Mouse (Mus musculus): ENCODE measurements around the gene Selenos. TPM values are rescaled to one million over a fixed set of nuclear protein-coding genes. Genes with fewer than 3 reads are reported as not detected.
A peak's percentile ranks its signal among the peaks of the same experiment; 100 is the strongest.

Selenos gene
- polyA plus RNA-seq, 1 experiment from 2014 or later, result 123 TPM

GRCm38 (mm10) chr7:66111211-66111610, 31.8 kb downstream of the Selenos start:
- peaks cover 50% of the 10 kb centered on the region for H3K4me1 ChIP-seq (replicated peaks; ENCODE audit: control insufficient read depth, insufficient read depth, low read length)
- peak overlapping the region; percentile 90 for H3K9ac ChIP-seq (ENCODE audit: low read length)
- peak overlapping the region; percentile 96 for H3K4me2 ChIP-seq (ENCODE audit: low read depth, low read length)
- H3K4me3 ChIP-seq (ENCODE audit: low read length), result peak overlapping the region; percentile 74
- no peak overlapping the region for H3K27ac ChIP-seq (ENCODE audit: low read length)
- no peak for ATAC-seq (ENCODE audit: low read depth)
- peaks cover 4% of the 10 kb centered on the region; the same call in 1 of the 2 replicates for H3K36me3 ChIP-seq (ENCODE audit: control insufficient read depth, insufficient read depth, low read length)
- H3K9me3 ChIP-seq (ENCODE audit: control insufficient read depth, low read length), result no peaks in the 10 kb centered on the region
- no peaks in the 10 kb centered on the region for H3K27me3 ChIP-seq (ENCODE audit: control insufficient read depth, insufficient read depth, low read depth, low read length)
- 46% methylated on average over 10 of the region's 10 CpGs for WGBS

GRCm38 (mm10) chr7:66113561-66113960, 34.1 kb downstream of the Selenos start:
- Histone ChIP-seq H3K9ac (ENCODE audit: low read length) (no peak overlapping the region), H3K36me3 (ENCODE audit: control insufficient read depth, insufficient read depth, low read length) (peaks cover 4% of the 10 kb centered on the region; the same call in 1 of the 2 replicates), H3K27me3 (ENCODE audit: control insufficient read depth, insufficient read depth, low read depth, low read length) (no peaks in the 10 kb centered on the region), H3K27ac (ENCODE audit: low read length) (no peak overlapping the region), H3K4me1 (replicated peaks; ENCODE audit: control insufficient read depth, insufficient read depth, low read length) (peaks cover 43% of the 10 kb centered on the region), H3K4me2 (ENCODE audit: low read depth, low read length) (no peak overlapping the region), H3K9me3 (ENCODE audit: control insufficient read depth, low read length) (no peaks in the 10 kb centered on the region), H3K4me3 (ENCODE audit: low read length) (no peak overlapping the region)
- ATAC-seq (ENCODE audit: low read depth), result no peak
- WGBS, result 77% methylated on average over 3 of the region's 3 CpGs

- H3K27ac ChIP-seq (ENCODE audit: low read length), result peak overlapping the region; percentile 40; the same call in 1 of the 2 replicates
- 54% methylated on average over 11 of the region's 11 CpGs for WGBS
- no peak overlapping the region for H3K4me2 ChIP-seq (ENCODE audit: low read depth, low read length)
- H3K27me3 ChIP-seq (ENCODE audit: control insufficient read depth, insufficient read depth, low read depth, low read length), result no peaks in the 10 kb centered on the region
- no peak overlapping the region for H3K9ac ChIP-seq (ENCODE audit: low read length)
- no peak overlapping the region for H3K4me3 ChIP-seq (ENCODE audit: low read length)
- peaks cover 4% of the 10 kb centered on the region; the same call in 1 of the 2 replicates for H3K36me3 ChIP-seq (ENCODE audit: control insufficient read depth, insufficient read depth, low read length)
- peaks cover 51% of the 10 kb centered on the region for H3K4me1 ChIP-seq (replicated peaks; ENCODE audit: control insufficient read depth, insufficient read depth, low read length)
- no peak for ATAC-seq (ENCODE audit: low read depth)
- H3K9me3 ChIP-seq (ENCODE audit: control insufficient read depth, low read length), result no peaks in the 10 kb centered on the region
These were observed 36.4 kb downstream of the Selenos start for GRCm38 (mm10) chr7:66115821-66116343.

- Histone ChIP-seq H3K27ac (ENCODE audit: low read length) (peak overlapping the region; percentile 40; the same call in 1 of the 2 replicates), H3K36me3 (ENCODE audit: control insufficient read depth, insufficient read depth, low read length) (peaks cover 4% of the 10 kb centered on the region; the same call in 1 of the 2 replicates), H3K4me1 (replicated peaks; ENCODE audit: control insufficient read depth, insufficient read depth, low read length) (peaks cover 52% of the 10 kb centered on the region), H3K9me3 (ENCODE audit: control insufficient read depth, low read length) (no peaks in the 10 kb centered on the region), H3K9ac (ENCODE audit: low read length) (0 out of 2 replicates have a peak overlapping the region, but pooled peaks have one; percentile 13), H3K4me3 (ENCODE audit: low read length) (no peak overlapping the region), H3K4me2 (ENCODE audit: low read depth, low read length) (no peak overlapping the region), H3K27me3 (ENCODE audit: control insufficient read depth, insufficient read depth, low read depth, low read length) (no peaks in the 10 kb centered on the region)
- peak; percentile 89 for ATAC-seq (ENCODE audit: low read depth)
- 51% methylated on average over 8 of the region's 8 CpGs for WGBS
These were observed 37.5 kb downstream of the Selenos start for GRCm38 (mm10) chr7:66116906-66117482.

GRCm38 (mm10) chr7:66118046-66118445, 38.6 kb downstream of the Selenos start:
- 73% methylated on average over 3 of the region's 3 CpGs for WGBS
- H3K4me2 ChIP-seq (ENCODE audit: low read depth, low read length), result no peak overlapping the region
- no peak overlapping the region for H3K9ac ChIP-seq (ENCODE audit: low read length)
- H3K27me3 ChIP-seq (ENCODE audit: control insufficient read depth, insufficient read depth, low read depth, low read length), result no peaks in the 10 kb centered on the region
- no peak for ATAC-seq (ENCODE audit: low read depth)
- H3K9me3 ChIP-seq (ENCODE audit: control insufficient read depth, low read length), result no peaks in the 10 kb centered on the region
- H3K4me3 ChIP-seq (ENCODE audit: low read length), result no peak overlapping the region
- H3K4me1 ChIP-seq (replicated peaks; ENCODE audit: control insufficient read depth, insufficient read depth, low read length), result peaks cover 47% of the 10 kb centered on the region
- H3K36me3 ChIP-seq (ENCODE audit: control insufficient read depth, insufficient read depth, low read length), result peaks cover 4% of the 10 kb centered on the region; the same call in 1 of the 2 replicates
- no peak overlapping the region for H3K27ac ChIP-seq (ENCODE audit: low read length)

- H3K4me3 ChIP-seq (ENCODE audit: low read length), result no peak overlapping the region
- H3K27ac ChIP-seq (ENCODE audit: low read length), result no peak overlapping the region
- no peak overlapping the region for H3K9ac ChIP-seq (ENCODE audit: low read length)
- H3K4me2 ChIP-seq (ENCODE audit: low read depth, low read length), result no peak overlapping the region
- peaks cover 41% of the 10 kb centered on the region for H3K4me1 ChIP-seq (replicated peaks; ENCODE audit: control insufficient read depth, insufficient read depth, low read length)
- WGBS, result 73% methylated on average over 7 of the region's 7 CpGs
- peaks cover 4% of the 10 kb centered on the region; the same call in 1 of the 2 replicates for H3K36me3 ChIP-seq (ENCODE audit: control insufficient read depth, insufficient read depth, low read length)
- no peaks in the 10 kb centered on the region for H3K27me3 ChIP-seq (ENCODE audit: control insufficient read depth, insufficient read depth, low read depth, low read length)
- no peaks in the 10 kb centered on the region for H3K9me3 ChIP-seq (ENCODE audit: control insufficient read depth, low read length)
- no peak for ATAC-seq (ENCODE audit: low read depth)
These were observed 39.3 kb downstream of the Selenos start for GRCm38 (mm10) chr7:66118796-66119195.

- Histone ChIP-seq H3K36me3 (ENCODE audit: control insufficient read depth, insufficient read depth, low read length) (no peaks in the 10 kb centered on the region), H3K4me2 (ENCODE audit: low read depth, low read length) (no peak overlapping the region), H3K27me3 (ENCODE audit: control insufficient read depth, insufficient read depth, low read depth, low read length) (no peaks in the 10 kb centered on the region), H3K4me1 (replicated peaks; ENCODE audit: control insufficient read depth, insufficient read depth, low read length) (peaks cover 43% of the 10 kb centered on the region), H3K9me3 (ENCODE audit: control insufficient read depth, low read length) (no peaks in the 10 kb centered on the region), H3K9ac (ENCODE audit: low read length) (no peak overlapping the region), H3K4me3 (ENCODE audit: low read length) (no peak overlapping the region), H3K27ac (ENCODE audit: low read length) (no peak overlapping the region)
- no peak for ATAC-seq (ENCODE audit: low read depth)
- 56% methylated on average over 1 of the region's 1 CpGs for WGBS
These were observed 40.7 kb downstream of the Selenos start for GRCm38 (mm10) chr7:66120139-66120538.

- ATAC-seq (ENCODE audit: low read depth), result no peak
These were observed 41.4 kb downstream of the Selenos start for GRCm38 (mm10) chr7:66120702-66121396.

GRCm38 (mm10) chr7:66124551-66124968, 45.1 kb downstream of the Selenos start:
- H3K27ac ChIP-seq (ENCODE audit: low read length), result no peak overlapping the region
- H3K27me3 ChIP-seq (ENCODE audit: control insufficient read depth, insufficient read depth, low read depth, low read length), result no peaks in the 10 kb centered on the region
- H3K9me3 ChIP-seq (ENCODE audit: control insufficient read depth, low read length), result no peaks in the 10 kb centered on the region
- H3K4me2 ChIP-seq (ENCODE audit: low read depth, low read length), result no peak overlapping the region
- no peak overlapping the region for H3K9ac ChIP-seq (ENCODE audit: low read length)
- H3K36me3 ChIP-seq (ENCODE audit: control insufficient read depth, insufficient read depth, low read length), result peaks cover 14% of the 10 kb centered on the region
- peak; percentile 77 for ATAC-seq (ENCODE audit: low read depth)
- H3K4me3 ChIP-seq (ENCODE audit: low read length), result no peak overlapping the region
- H3K4me1 ChIP-seq (replicated peaks; ENCODE audit: control insufficient read depth, insufficient read depth, low read length), result peaks cover 30% of the 10 kb centered on the region
- WGBS, result 45% methylated on average over 11 of the region's 11 CpGs

More at GRCm38 (mm10) chr7:66120702-66121396, 41.4 kb downstream of the Selenos start:
- Histone ChIP-seq H3K27me3 (ENCODE audit: control insufficient read depth, insufficient read depth, low read depth, low read length) (no peaks in the 10 kb centered on the region), H3K27ac (ENCODE audit: low read length) (no peak overlapping the region), H3K4me1 (replicated peaks; ENCODE audit: control insufficient read depth, insufficient read depth, low read length) (peaks cover 38% of the 10 kb centered on the region), H3K4me3 (ENCODE audit: low read length) (no peak overlapping the region), H3K36me3 (ENCODE audit: control insufficient read depth, insufficient read depth, low read length) (peaks cover 5% of the 10 kb centered on the region; the same call in 1 of the 2 replicates), H3K9me3 (ENCODE audit: control insufficient read depth, low read length) (no peaks in the 10 kb centered on the region), H3K4me2 (ENCODE audit: low read depth, low read length) (no peak overlapping the region), H3K9ac (ENCODE audit: low read length) (no peak overlapping the region)
- 75% methylated on average over 7 of the region's 7 CpGs for WGBS

All from lung, embryonic 16.5 days (tissue).